Mouse (Mus musculus) heart, embryonic 14.5 days (tissue): ENCODE data around the gene Higd2a. TPM values are rescaled to one million over a fixed set of nuclear protein-coding genes. Genes with fewer than 3 reads are reported as not detected.
A peak's percentile ranks its signal among the peaks of the same experiment; 100 is the strongest.

Source experiments
- ATAC-seq: fragments of 200-750 bp; cut with Nextera tagmentation; 2 replicates; pipeline ENCODE4 v1.8.0; 2017; ENCODE audit warnings: low read depth, moderate TSS enrichment; ENCODE audit not compliant: insufficient number of reproducible peaks, insufficient read depth, low FRiP score
- H3K27ac ChIP-seq, 2 experiments: fragments of 200-500 bp in 1 of 2; fragments of 300-500 bp in 1 of 2; sonication (generic) in 1 of 2; replicated peaks in 1 of 2; 2 replicates each; pipeline ENCODE4 v1.5.1; 2012 to 2014; ENCODE audit warnings: low read depth in 2 of 2, low read length in 2 of 2, control low read depth in 1 of 2, mild to moderate bottlenecking in 1 of 2, mixed read lengths in 1 of 2; ENCODE audit not compliant: control insufficient read depth in 1 of 2, insufficient read depth in 1 of 2
- H3K27me3 ChIP-seq: fragments of 300-500 bp; sonication (generic); 2 replicates; pipeline ENCODE4 v1.6.1; 2014; ENCODE audit warnings: mild to moderate bottlenecking, low read length, control low read depth; ENCODE audit not compliant: control insufficient read depth, insufficient read depth
- H3K36me3 ChIP-seq: fragments of 300-500 bp; sonication (generic); 2 replicates; pipeline ENCODE4 v1.6.1; 2014; ENCODE audit warnings: mild to moderate bottlenecking, control low read depth, low read length, mixed read lengths; ENCODE audit not compliant: control insufficient read depth, insufficient read depth
- H3K4me1 ChIP-seq, 2 experiments: fragments of 200-500 bp in 1 of 2; fragments of 300-500 bp in 1 of 2; sonication (generic) in 1 of 2; 2 replicates each; pipeline ENCODE4 v1.6.1; 2012 to 2014; ENCODE audit warnings: low read length in 2 of 2, control low read depth in 1 of 2, mixed read lengths in 1 of 2; ENCODE audit not compliant: control insufficient read depth in 2 of 2, insufficient read depth in 2 of 2
- H3K4me2 ChIP-seq: fragments of 300-500 bp; sonication (generic); 2 replicates; pipeline ENCODE4 v1.6.1; 2014; ENCODE audit warnings: mild to moderate bottlenecking, low read length
- H3K4me3 ChIP-seq, 2 experiments: fragments of 200-500 bp in 1 of 2; fragments of 300-500 bp in 1 of 2; sonication (generic) in 1 of 2; 2 replicates each; pipeline ENCODE4 v1.5.1; 2012 to 2014; ENCODE audit warnings: low read length in 2 of 2, mild to moderate bottlenecking in 2 of 2, control low read depth in 1 of 2, low read depth in 1 of 2, moderate library complexity in 1 of 2; ENCODE audit not compliant: control insufficient read depth in 1 of 2, insufficient read depth in 1 of 2
- H3K9ac ChIP-seq: fragments of 300-500 bp; sonication (generic); 2 replicates; pipeline ENCODE4 v1.6.1; 2014; ENCODE audit warnings: mild to moderate bottlenecking, low read length
- H3K9me3 ChIP-seq: fragments of 300-500 bp; sonication (generic); 2 replicates; pipeline ENCODE4 v1.6.1; 2016; ENCODE audit warnings: low read length, control low read depth; ENCODE audit not compliant: control insufficient read depth
- WGBS: fragments of 180-500 bp; shearing (Covaris S2); extraction: QIAGEN DNeasy Blood & Tissue Kit; methylation state at CpG from one replicate; pipeline ENCODE4 v1.1.7; 2014; 5-methylcytosine and 5-hydroxymethylcytosine counted together
- polyA plus RNA-seq: library from polyadenylated mRNA; unstranded; fragments of >200 nt; fragmentation: Nextera tagmentation; extraction: Ambion mirVana; gene quantifications from 2 replicates; pipeline ENCODE4 v1.2.1, GENCODE M21; 2014

Higd2a gene
- polyA plus RNA-seq, 1 experiment from 2014 or later: 319 TPM

DNA sequence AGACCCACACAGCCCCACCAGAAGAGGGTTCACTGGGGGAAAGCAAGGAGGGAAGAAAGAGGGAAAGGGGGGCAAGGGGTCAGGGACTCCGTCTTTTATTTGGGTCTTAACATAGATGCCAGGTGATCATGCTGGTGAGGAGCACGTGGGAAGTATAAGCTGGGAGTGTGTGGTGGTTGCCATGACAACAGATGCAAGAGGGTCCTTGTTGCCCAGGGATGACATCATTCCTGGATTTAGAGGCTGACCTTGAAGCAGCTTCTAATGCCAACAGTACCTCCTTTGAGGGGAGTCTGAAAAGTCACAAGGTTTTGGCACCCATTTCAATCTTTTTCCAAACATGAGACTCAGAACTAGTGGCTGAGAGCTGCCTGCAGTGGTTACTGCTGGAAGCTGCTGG, 18.4 kb upstream of the Higd2a start:
- H3K27ac ChIP-seq: no peak overlapping the region
- H3K9me3 ChIP-seq: no peaks in the 10 kb centered on the region
- peaks cover 3 to 20% of the 10 kb centered on the region in 2 experiments for H3K4me1 ChIP-seq
- H3K4me2 ChIP-seq: no peak overlapping the region
- ATAC-seq: no peak
- H3K36me3 ChIP-seq: no peaks in the 10 kb centered on the region
- 39% methylated on average over 2 of the region's 2 CpGs for WGBS
- no peak overlapping the region for H3K4me3 ChIP-seq
- H3K27me3 ChIP-seq: no peaks in the 10 kb centered on the region
- H3K9ac ChIP-seq: no peak overlapping the region

DNA sequence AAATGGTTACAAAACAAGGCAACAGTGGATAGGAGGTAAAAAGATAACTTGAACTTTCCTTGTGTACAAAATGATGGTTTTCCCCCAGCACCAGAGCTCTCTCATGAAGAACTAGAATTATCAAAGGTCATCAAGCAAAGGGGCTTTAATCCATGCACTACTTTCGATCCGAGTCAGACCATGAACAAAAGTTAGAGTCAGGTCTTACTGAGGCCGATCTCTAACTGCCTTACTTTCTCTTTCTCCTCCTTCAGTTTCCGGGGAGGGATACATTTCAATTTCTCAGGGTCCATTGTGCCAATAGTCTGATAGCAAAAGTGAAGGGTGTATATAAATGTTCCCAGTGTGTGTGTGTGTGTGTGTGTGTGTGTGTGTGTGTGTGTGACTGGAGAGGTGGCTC, 17.4 kb upstream of the Higd2a start:
- peaks cover 3 to 20% of the 10 kb centered on the region in 2 experiments for H3K4me1 ChIP-seq
- no peak overlapping the region for H3K4me2 ChIP-seq
- no peak overlapping the region for H3K27ac ChIP-seq
- 84% methylated on average over 4 of the region's 4 CpGs for WGBS
- no peaks in the 10 kb centered on the region for H3K27me3 ChIP-seq
- ATAC-seq: no peak
- H3K4me3 ChIP-seq: no peak overlapping the region
- H3K36me3 ChIP-seq: peaks cover 9% of the 10 kb centered on the region; the same call in 1 of the 2 replicates
- no peak overlapping the region for H3K9ac ChIP-seq
- H3K9me3 ChIP-seq: no peaks in the 10 kb centered on the region

- H3K27ac ChIP-seq: peak within 1 kb of the TSS; percentile 61 to 78
- H3K9me3 ChIP-seq: no peaks in the 10 kb centered on the region
- peak; percentile 78 for ATAC-seq
- WGBS: under 1% methylated on average over 55 of the region's 55 CpGs
- peaks cover 3 to 20% of the 10 kb centered on the region in 2 experiments for H3K4me1 ChIP-seq
- H3K9ac ChIP-seq: peak within 1 kb of the TSS; percentile 91
- H3K4me2 ChIP-seq: peak within 1 kb of the TSS; percentile 95
- peak within 1 kb of the TSS; percentile 85 to 90 for H3K4me3 ChIP-seq
- H3K27me3 ChIP-seq: no peaks in the 10 kb centered on the region
- peaks cover 33% of the 10 kb centered on the region for H3K36me3 ChIP-seq
Observed at GRCm38 (mm10) chr13:54574854-54575481, 15.0 kb upstream of the Higd2a start, which contains the start of gene Arl10. Gene Arl10, plus strand, starts transcription at chr13:54575015.

GRCm38 (mm10) chr13:54575489-54575888, 14.5 kb upstream of the Higd2a start:
- ATAC-seq: no peak
- 1% methylated on average over 19 of the region's 19 CpGs for WGBS
- Histone ChIP-seq H3K4me3 (peak overlapping the region; percentile 85 to 90), H3K9ac (peak overlapping the region; percentile 91), H3K27ac (peak overlapping the region; percentile 61 to 78), H3K36me3 (peaks cover 38% of the 10 kb centered on the region), H3K4me1 (peaks cover 3 to 20% of the 10 kb centered on the region in 2 experiments), H3K27me3 (no peaks in the 10 kb centered on the region), H3K4me2 (peak overlapping the region; percentile 95), H3K9me3 (no peaks in the 10 kb centered on the region)

DNA sequence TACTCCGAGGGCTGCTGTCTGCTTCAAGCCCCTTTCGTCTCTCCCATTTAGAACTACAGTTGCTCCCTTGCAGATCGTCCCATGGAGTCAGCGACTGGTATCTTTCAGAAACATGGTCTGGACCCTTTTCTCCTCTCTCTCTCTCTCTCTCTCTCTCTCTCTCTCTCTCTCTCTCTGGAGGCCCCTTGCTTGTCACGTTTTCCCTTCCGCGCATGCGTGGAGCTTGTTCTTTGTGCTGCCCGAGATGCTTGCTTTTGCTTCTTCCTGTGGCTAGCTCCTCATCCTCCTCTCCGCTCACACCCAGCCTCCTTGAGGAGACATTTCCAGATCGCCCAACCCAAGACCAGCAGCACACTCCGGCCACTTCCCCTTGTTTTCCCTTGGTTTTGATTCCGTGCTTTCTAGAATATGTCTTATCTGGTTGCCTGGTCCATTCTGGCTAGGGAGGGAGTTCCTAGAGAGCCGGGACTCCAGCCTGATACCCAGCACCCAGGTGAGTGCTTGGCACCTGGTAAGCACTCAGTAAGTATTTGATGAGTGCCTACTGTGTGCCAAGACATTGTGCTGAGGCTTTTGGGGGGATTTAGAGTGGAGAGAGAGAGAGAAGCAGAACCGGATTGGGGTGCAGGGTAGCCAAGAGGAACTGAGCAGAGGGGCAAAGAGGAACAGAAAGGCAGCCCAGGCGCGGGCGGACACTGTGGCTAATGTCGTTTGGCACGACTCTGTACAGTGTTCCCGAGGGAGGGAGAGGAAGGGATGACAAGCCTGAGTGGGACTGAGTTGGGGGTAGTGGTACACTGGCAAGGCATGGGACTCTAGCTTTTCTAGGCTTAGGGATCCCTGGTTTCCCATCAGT, 12.1 kb upstream of the Higd2a start:
- no peak overlapping the region for H3K9ac ChIP-seq
- no peak overlapping the region for H3K27ac ChIP-seq
- H3K4me1 ChIP-seq: peaks cover 2 to 13% of the 10 kb centered on the region in 2 experiments; a peak in 3 of 4 replicates
- H3K4me3 ChIP-seq: no peak overlapping the region
- WGBS: 75% methylated on average over 21 of the region's 21 CpGs
- no peak for ATAC-seq
- no peaks in the 10 kb centered on the region for H3K9me3 ChIP-seq
- H3K36me3 ChIP-seq: peaks cover 62% of the 10 kb centered on the region
- no peak overlapping the region for H3K4me2 ChIP-seq
- no peaks in the 10 kb centered on the region for H3K27me3 ChIP-seq

DNA sequence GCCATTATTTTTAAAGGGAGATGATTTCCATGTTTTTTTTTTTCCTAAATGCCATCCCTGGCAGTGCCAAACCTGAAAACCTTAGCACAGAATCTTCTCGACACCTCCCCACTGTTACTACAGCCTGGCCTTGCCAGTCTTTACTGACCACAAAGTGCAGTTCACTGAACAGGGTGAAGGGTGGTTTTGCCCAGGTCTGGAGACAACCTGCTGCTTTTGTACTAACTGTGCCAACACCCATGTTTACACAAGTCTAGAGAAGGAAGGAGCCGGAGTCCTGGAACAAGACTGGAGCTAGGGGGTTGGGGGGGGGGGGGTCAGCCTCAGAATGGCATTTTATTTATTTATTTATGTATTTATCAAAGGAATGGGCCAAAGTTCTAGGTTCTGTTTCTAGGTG, 8.6 kb upstream of the Higd2a start:
- no peak overlapping the region for H3K27ac ChIP-seq
- H3K9me3 ChIP-seq: no peaks in the 10 kb centered on the region
- WGBS: 77% methylated on average over 2 of the region's 2 CpGs
- H3K4me2 ChIP-seq: no peak overlapping the region
- no peaks in the 10 kb centered on the region for H3K4me1 ChIP-seq
- H3K36me3 ChIP-seq: peaks cover 96% of the 10 kb centered on the region
- no peak for ATAC-seq
- H3K4me3 ChIP-seq: no peak overlapping the region
- H3K9ac ChIP-seq: no peak overlapping the region
- H3K27me3 ChIP-seq: no peaks in the 10 kb centered on the region

- no peak for ATAC-seq
- no peaks in the 10 kb centered on the region for H3K27me3 ChIP-seq
- H3K4me2 ChIP-seq: no peak overlapping the region
- H3K36me3 ChIP-seq: peaks cover 99% of the 10 kb centered on the region
- WGBS: 76% methylated on average over 10 of the region's 10 CpGs
- H3K9ac ChIP-seq: no peak overlapping the region
- H3K4me3 ChIP-seq: no peak overlapping the region
- no peaks in the 10 kb centered on the region for H3K4me1 ChIP-seq
- H3K9me3 ChIP-seq: no peaks in the 10 kb centered on the region
- H3K27ac ChIP-seq: no peak overlapping the region
Observed at GRCm38 (mm10) chr13:54582126-54582525, 7.9 kb upstream of the Higd2a start.
